Mouse (Mus musculus): Measurements from ENCODE around the gene Tmem150a. TPM values are rescaled to one million over a fixed set of nuclear protein-coding genes. Genes with fewer than 3 reads are reported as not detected.

Tmem150a gene
- polyA plus RNA-seq, 1 experiment from 2014 or later = 9.3 TPM

- DNase-seq (ENCODE audit: low spot score) (no peak), ATAC-seq (ENCODE audit: insufficient read depth, low FRiP score, low TSS enrichment) (no peak)
- no peak overlapping the region for H3K4me2 ChIP-seq (ENCODE audit: low read depth)
- H3K4me3 ChIP-seq (ENCODE audit: low read depth, low read length) = no peak overlapping the region
- H3K9me3 ChIP-seq (ENCODE audit: control insufficient read depth, low read length) = no peaks in the 10 kb centered on the region
- H3K9ac ChIP-seq (ENCODE audit: low read length) = no peak overlapping the region
- no peaks in the 10 kb centered on the region for H3K36me3 ChIP-seq (ENCODE audit: control insufficient read depth, insufficient read depth, low read length)
- peaks cover 3% of the 10 kb centered on the region for H3K4me1 ChIP-seq (ENCODE audit: control insufficient read depth, insufficient read depth, low read length)
- no peak overlapping the region for H3K27ac ChIP-seq (ENCODE audit: low read depth, low read length)
- 73% methylated on average over 6 of the region's 6 CpGs for WGBS
- no peaks in the 10 kb centered on the region for H3K27me3 ChIP-seq (ENCODE audit: control insufficient read depth, insufficient read depth, low read length)
These were observed 9.7 kb downstream of the Tmem150a start for GRCm38 (mm10) chr6:72364985-72365384.

GRCm38 (mm10) chr6:72366304-72366703 lies 11.1 kb downstream of the Tmem150a start:
- no peak overlapping the region for H3K4me3 ChIP-seq (ENCODE audit: low read depth, low read length)
- H3K9me3 ChIP-seq (ENCODE audit: control insufficient read depth, low read length) = no peaks in the 10 kb centered on the region
- no peak overlapping the region for H3K4me2 ChIP-seq (ENCODE audit: low read depth)
- H3K4me1 ChIP-seq (ENCODE audit: control insufficient read depth, insufficient read depth, low read length) = peaks cover 3% of the 10 kb centered on the region
- H3K9ac ChIP-seq (ENCODE audit: low read length) = no peak overlapping the region
- no peak for ATAC-seq (ENCODE audit: insufficient read depth, low FRiP score, low TSS enrichment)
- H3K36me3 ChIP-seq (ENCODE audit: control insufficient read depth, insufficient read depth, low read length) = no peaks in the 10 kb centered on the region
- H3K27me3 ChIP-seq (ENCODE audit: control insufficient read depth, insufficient read depth, low read length) = no peaks in the 10 kb centered on the region
- no peak overlapping the region for H3K27ac ChIP-seq (ENCODE audit: low read depth, low read length)
- no peak for DNase-seq (ENCODE audit: low spot score)
- 77% methylated on average over 3 of the region's 3 CpGs for WGBS

GRCm38 (mm10) chr6:72366844-72367443 lies 11.7 kb downstream of the Tmem150a start, which contains the start of gene Rnf181:
Rnf181 (minus strand) TSS chr6:72366956.
- Histone ChIP-seq H3K9me3 (ENCODE audit: control insufficient read depth, low read length) (no peaks in the 10 kb centered on the region), H3K36me3 (ENCODE audit: control insufficient read depth, insufficient read depth, low read length) (no peaks in the 10 kb centered on the region), H3K4me1 (ENCODE audit: control insufficient read depth, insufficient read depth, low read length) (no peaks in the 10 kb centered on the region), H3K4me2 (ENCODE audit: low read depth) (no peak within 1 kb of the TSS), H3K27me3 (ENCODE audit: control insufficient read depth, insufficient read depth, low read length) (no peaks in the 10 kb centered on the region), H3K27ac (ENCODE audit: low read depth, low read length) (no peak within 1 kb of the TSS), H3K4me3 (ENCODE audit: low read depth, low read length) (no peak within 1 kb of the TSS), H3K9ac (ENCODE audit: low read length) (no peak within 1 kb of the TSS)
- 79% methylated on average over 4 of the region's 4 CpGs for WGBS
- no peak for ATAC-seq (ENCODE audit: insufficient read depth, low FRiP score, low TSS enrichment)
- DNase-seq (ENCODE audit: low spot score) = no peak

GRCm38 (mm10) chr6:72367460-72367974 lies 12.3 kb downstream of the Tmem150a start:
- Histone ChIP-seq H3K27me3 (ENCODE audit: control insufficient read depth, insufficient read depth, low read length) (no peaks in the 10 kb centered on the region), H3K27ac (ENCODE audit: low read depth, low read length) (no peak overlapping the region), H3K9ac (ENCODE audit: low read length) (no peak overlapping the region), H3K4me1 (ENCODE audit: control insufficient read depth, insufficient read depth, low read length) (no peaks in the 10 kb centered on the region), H3K36me3 (ENCODE audit: control insufficient read depth, insufficient read depth, low read length) (no peaks in the 10 kb centered on the region), H3K9me3 (ENCODE audit: control insufficient read depth, low read length) (no peaks in the 10 kb centered on the region), H3K4me3 (ENCODE audit: low read depth, low read length) (no peak overlapping the region), H3K4me2 (ENCODE audit: low read depth) (no peak overlapping the region)
- WGBS = 87% methylated on average over 4 of the region's 4 CpGs
- DNase-seq (ENCODE audit: low spot score) (no peak), ATAC-seq (ENCODE audit: insufficient read depth, low FRiP score, low TSS enrichment) (no peak)

- 82% methylated on average over 4 of the region's 4 CpGs for WGBS
These were observed 14.3 kb downstream of the Tmem150a start for GRCm38 (mm10) chr6:72369557-72369956.

GRCm38 (mm10) chr6:72370091-72370490 lies 14.8 kb downstream of the Tmem150a start:
- Histone ChIP-seq H3K27me3 (ENCODE audit: control insufficient read depth, insufficient read depth, low read length) (no peaks in the 10 kb centered on the region), H3K4me3 (ENCODE audit: low read depth, low read length) (no peak overlapping the region)
- 85% methylated on average over 12 of the region's 12 CpGs for WGBS

More at GRCm38 (mm10) chr6:72369557-72369956, 14.3 kb downstream of the Tmem150a start:
- no peak for DNase-seq (ENCODE audit: low spot score)
- no peak for ATAC-seq (ENCODE audit: insufficient read depth, low FRiP score, low TSS enrichment)
- no peaks in the 10 kb centered on the region for H3K4me1 ChIP-seq (ENCODE audit: control insufficient read depth, insufficient read depth, low read length)
- H3K27ac ChIP-seq (ENCODE audit: low read depth, low read length) = no peak overlapping the region
- H3K27me3 ChIP-seq (ENCODE audit: control insufficient read depth, insufficient read depth, low read length) = no peaks in the 10 kb centered on the region
- H3K4me2 ChIP-seq (ENCODE audit: low read depth) = no peak overlapping the region
- H3K4me3 ChIP-seq (ENCODE audit: low read depth, low read length) = no peak overlapping the region
- H3K36me3 ChIP-seq (ENCODE audit: control insufficient read depth, insufficient read depth, low read length) = no peaks in the 10 kb centered on the region
- H3K9me3 ChIP-seq (ENCODE audit: control insufficient read depth, low read length) = no peaks in the 10 kb centered on the region
- H3K9ac ChIP-seq (ENCODE audit: low read length) = no peak overlapping the region

GRCm38 (mm10) chr6:72371147-72371546 lies 15.9 kb downstream of the Tmem150a start:
- WGBS = 42% methylated on average over 5 of the region's 5 CpGs
- Histone ChIP-seq H3K27ac (ENCODE audit: low read depth, low read length) (no peak overlapping the region), H3K9ac (ENCODE audit: low read length) (no peak overlapping the region)

More at GRCm38 (mm10) chr6:72370091-72370490, 14.8 kb downstream of the Tmem150a start:
- no peak for ATAC-seq (ENCODE audit: insufficient read depth, low FRiP score, low TSS enrichment)
- no peak overlapping the region for H3K27ac ChIP-seq (ENCODE audit: low read depth, low read length)
- H3K9ac ChIP-seq (ENCODE audit: low read length) = no peak overlapping the region
- DNase-seq (ENCODE audit: low spot score) = no peak
- H3K4me1 ChIP-seq (ENCODE audit: control insufficient read depth, insufficient read depth, low read length) = no peaks in the 10 kb centered on the region
- H3K9me3 ChIP-seq (ENCODE audit: control insufficient read depth, low read length) = no peaks in the 10 kb centered on the region
- H3K4me2 ChIP-seq (ENCODE audit: low read depth) = no peak overlapping the region
- H3K36me3 ChIP-seq (ENCODE audit: control insufficient read depth, insufficient read depth, low read length) = no peaks in the 10 kb centered on the region

GRCm38 (mm10) chr6:72371571-72371970 lies 16.3 kb downstream of the Tmem150a start:
- H3K27ac ChIP-seq (ENCODE audit: low read depth, low read length) = no peak overlapping the region
- no peaks in the 10 kb centered on the region for H3K36me3 ChIP-seq (ENCODE audit: control insufficient read depth, insufficient read depth, low read length)
- no peak overlapping the region for H3K9ac ChIP-seq (ENCODE audit: low read length)
- no peaks in the 10 kb centered on the region for H3K27me3 ChIP-seq (ENCODE audit: control insufficient read depth, insufficient read depth, low read length)
- H3K4me3 ChIP-seq (ENCODE audit: low read depth, low read length) = no peak overlapping the region
- ATAC-seq (ENCODE audit: insufficient read depth, low FRiP score, low TSS enrichment) (no peak), DNase-seq (ENCODE audit: low spot score) (no peak)
- no peaks in the 10 kb centered on the region for H3K4me1 ChIP-seq (ENCODE audit: control insufficient read depth, insufficient read depth, low read length)
- no peak overlapping the region for H3K4me2 ChIP-seq (ENCODE audit: low read depth)
- H3K9me3 ChIP-seq (ENCODE audit: control insufficient read depth, low read length) = no peaks in the 10 kb centered on the region
- 18% methylated on average over 1 of the region's 1 CpGs for WGBS

More at GRCm38 (mm10) chr6:72371147-72371546, 15.9 kb downstream of the Tmem150a start:
- no peak overlapping the region for H3K4me2 ChIP-seq (ENCODE audit: low read depth)
- H3K27me3 ChIP-seq (ENCODE audit: control insufficient read depth, insufficient read depth, low read length) = no peaks in the 10 kb centered on the region
- H3K4me3 ChIP-seq (ENCODE audit: low read depth, low read length) = no peak overlapping the region
- H3K36me3 ChIP-seq (ENCODE audit: control insufficient read depth, insufficient read depth, low read length) = no peaks in the 10 kb centered on the region
- no peak for DNase-seq (ENCODE audit: low spot score)
- no peaks in the 10 kb centered on the region for H3K9me3 ChIP-seq (ENCODE audit: control insufficient read depth, low read length)
- no peaks in the 10 kb centered on the region for H3K4me1 ChIP-seq (ENCODE audit: control insufficient read depth, insufficient read depth, low read length)
- ATAC-seq (ENCODE audit: insufficient read depth, low FRiP score, low TSS enrichment) = no peak

GRCm38 (mm10) chr6:72373184-72373583 lies 17.9 kb downstream of the Tmem150a start:
- Histone ChIP-seq H3K9me3 (ENCODE audit: control insufficient read depth, low read length) (no peaks in the 10 kb centered on the region), H3K4me3 (ENCODE audit: low read depth, low read length) (no peak overlapping the region), H3K27ac (ENCODE audit: low read depth, low read length) (no peak overlapping the region), H3K36me3 (ENCODE audit: control insufficient read depth, insufficient read depth, low read length) (no peaks in the 10 kb centered on the region), H3K9ac (ENCODE audit: low read length) (no peak overlapping the region), H3K27me3 (ENCODE audit: control insufficient read depth, insufficient read depth, low read length) (no peaks in the 10 kb centered on the region), H3K4me1 (ENCODE audit: control insufficient read depth, insufficient read depth, low read length) (no peaks in the 10 kb centered on the region), H3K4me2 (ENCODE audit: low read depth) (no peak overlapping the region)
- 92% methylated on average over 4 of the region's 4 CpGs for WGBS
- DNase-seq (ENCODE audit: low spot score) (no peak), ATAC-seq (ENCODE audit: insufficient read depth, low FRiP score, low TSS enrichment) (no peak)
